Mouse (Mus musculus) cerebellum, postnatal 25 days (tissue): Measurements from ENCODE around the gene Pip4k2b.
"Not testable (repeated sequence)": the region's sequence is repeated elsewhere in the genome, so short reads cannot be mapped to it uniquely, and the experiment has no call there.

ENCODE experiments used
- DNase-seq, 2 experiments: peaks; one replicate each; pipeline ENCODE4 v3.0.0; 2021; ENCODE audit warnings: mixed read lengths in 2 of 2

Pip4k2b gene

GRCm38 (mm10) chr11:97748496-97748895, 4.0 kb upstream of the Pip4k2b start:
- DNase-seq, result no peak

- no peak for DNase-seq
Measured at GRCm38 (mm10) chr11:97747773-97748172, 3.3 kb upstream of the Pip4k2b start.

GRCm38 (mm10) chr11:97745331-97745721, 822 bp upstream of the Pip4k2b start:
- DNase-seq, result no peak

GRCm38 (mm10) chr11:97744718-97745330, 320 bp upstream of the Pip4k2b start:
- DNase-seq, result peak; percentile 99

GRCm38 (mm10) chr11:97743423-97743822, 1.1 kb downstream of the Pip4k2b start:
- no peak for DNase-seq

- DNase-seq, result no peak
Measured at GRCm38 (mm10) chr11:97742591-97742990, 1.9 kb downstream of the Pip4k2b start.

GRCm38 (mm10) chr11:97742157-97742556, 2.3 kb downstream of the Pip4k2b start:
- no peak for DNase-seq

GRCm38 (mm10) chr11:97740190-97740589, 4.3 kb downstream of the Pip4k2b start:
- DNase-seq, result no peak

- DNase-seq, result no peak
Measured at GRCm38 (mm10) chr11:97739155-97739554, 5.3 kb downstream of the Pip4k2b start.

GRCm38 (mm10) chr11:97738703-97739102, 5.8 kb downstream of the Pip4k2b start:
- no peak for DNase-seq

- DNase-seq, result no peak
Measured at GRCm38 (mm10) chr11:97737600-97737999, 6.9 kb downstream of the Pip4k2b start.

- no peak for DNase-seq
Measured at GRCm38 (mm10) chr11:97736645-97737044, 7.9 kb downstream of the Pip4k2b start.

- not testable (repeated sequence) for DNase-seq
Measured at GRCm38 (mm10) chr11:97734810-97735209, 9.7 kb downstream of the Pip4k2b start.

GRCm38 (mm10) chr11:97733689-97734088, 10.8 kb downstream of the Pip4k2b start:
- DNase-seq, result no peak

GRCm38 (mm10) chr11:97728730-97729129, 15.8 kb downstream of the Pip4k2b start:
- DNase-seq, result no peak

- no peak for DNase-seq
Measured at GRCm38 (mm10) chr11:97728311-97728710, 16.2 kb downstream of the Pip4k2b start.

- no peak for DNase-seq
Measured at GRCm38 (mm10) chr11:97723709-97724108, 20.8 kb downstream of the Pip4k2b start.

- DNase-seq, result no peak
Measured at GRCm38 (mm10) chr11:97721338-97721737, 23.2 kb downstream of the Pip4k2b start.

GRCm38 (mm10) chr11:97719041-97719440, 25.5 kb downstream of the Pip4k2b start:
- DNase-seq, result no peak

GRCm38 (mm10) chr11:97718281-97718860, 26.1 kb downstream of the Pip4k2b start:
- DNase-seq, result no peak

- DNase-seq, result no peak
Measured at GRCm38 (mm10) chr11:97717369-97718280, 26.9 kb downstream of the Pip4k2b start.

GRCm38 (mm10) chr11:97716021-97716420, 28.5 kb downstream of the Pip4k2b start:
- DNase-seq, result no peak
